Mouse (Mus musculus) neutrophil, adult 83 days (primary cell): ENCODE data around the gene Adamts2. TPM values are rescaled to one million over a fixed set of nuclear protein-coding genes. Genes with fewer than 3 reads are reported as not detected.

Experiments used
- total RNA-seq, 2 experiments: library from RNA; stranded (reverse); gene quantifications; one replicate each; pipeline ENCODE4 v1.2.4; 2023

Adamts2 gene
- under 1 TPM; 0.62 to 0.81 TPM for total RNA-seq

GRCm38 (mm10) chr11:50601641-50602355, at the start of gene Adamts2:
Gene Adamts2 (plus strand): TSS chr11:50602084.

GRCm38 (mm10) chr11:50827010-50827953, 225.4 kb downstream of the Adamts2 start, which contains the start of gene Zfp354c:
Gene Zfp354c (minus strand): TSS chr11:50827724.

GRCm38 (mm10) chr11:50841023-50841735, 239.3 kb downstream of the Adamts2 start, which contains the start of gene Zfp879:
Gene Zfp879 (minus strand): TSS chr11:50841552.

GRCm38 (mm10) chr11:50850177-50850735, 248.4 kb downstream of the Adamts2 start, which contains the start of gene Grm6:
Gene Grm6 (plus strand): TSS chr11:50850685.

Other genes with a start within 250 kb of the Adamts2 start
- not detected for gene Cby3, start 247.6 kb upstream of the Adamts2 start, total RNA-seq
- 100 to 1,000 TPM; 504 to 536 TPM for gene Hnrnph1, start 225.1 kb upstream of the Adamts2 start, total RNA-seq
- gene Rufy1, start 171.0 kb upstream of the Adamts2 start, total RNA-seq: 10 to 100 TPM; 24.7 to 28.1 TPM
- gene Zfp354c, start 225.6 kb downstream of the Adamts2 start, total RNA-seq: under 1 TPM; 0.18 to 0.39 TPM
- not detected for gene Zfp879, start 239.5 kb downstream of the Adamts2 start, total RNA-seq
- gene Grm6, start 248.6 kb downstream of the Adamts2 start, total RNA-seq: under 1 TPM; 0.64 to 0.90 TPM